Mouse (Mus musculus): ENCODE data around the gene Dclk1. TPM values are rescaled to one million over a fixed set of nuclear protein-coding genes. Genes with fewer than 3 reads are reported as not detected.

Dclk1 gene
- polyA plus RNA-seq, 1 experiment from 2014 or later: 75.0 TPM

- ATAC-seq (ENCODE audit: low read depth) (peak; percentile 42), DNase-seq (ENCODE audit: low spot score) (peak; percentile 30)
- Histone ChIP-seq H3K4me1 (ENCODE audit: control insufficient read depth, insufficient read depth, low read length) (peaks cover 10% of the 10 kb centered on the region), H3K36me3 (ENCODE audit: control insufficient read depth, insufficient read depth, low read length) (peaks cover 4% of the 10 kb centered on the region; the same call in 1 of the 2 replicates), H3K27ac (replicated peaks; ENCODE audit: low read depth, low read length) (peak overlapping the region; percentile 81), H3K9me3 (ENCODE audit: control insufficient read depth, low read length) (no peaks in the 10 kb centered on the region), H3K9ac (ENCODE audit: low read depth, low read length) (peak overlapping the region; percentile 79), H3K27me3 (replicated peaks; ENCODE audit: control insufficient read depth, insufficient read depth, low read length) (no peaks in the 10 kb centered on the region), H3K4me2 (ENCODE audit: low read depth, low read length) (peak overlapping the region; percentile 91), H3K4me3 (ENCODE audit: low read depth, low read length) (peak overlapping the region; percentile 67)
- WGBS: 3% methylated on average over 7 of the region's 8 CpGs
These were observed 900 bp downstream of the Dclk1 start for GRCm38 (mm10) chr3:55243056-55243471.

GRCm38 (mm10) chr3:55244087-55244486 lies 1.9 kb downstream of the Dclk1 start:
- Histone ChIP-seq H3K4me2 (ENCODE audit: low read depth, low read length) (peak overlapping the region; percentile 91), H3K36me3 (ENCODE audit: control insufficient read depth, insufficient read depth, low read length) (peaks cover 4% of the 10 kb centered on the region; the same call in 1 of the 2 replicates), H3K9ac (ENCODE audit: low read depth, low read length) (no peak overlapping the region), H3K27me3 (replicated peaks; ENCODE audit: control insufficient read depth, insufficient read depth, low read length) (no peaks in the 10 kb centered on the region), H3K4me3 (ENCODE audit: low read depth, low read length) (peak overlapping the region; percentile 67; the same call in 1 of the 2 replicates), H3K9me3 (ENCODE audit: control insufficient read depth, low read length) (no peaks in the 10 kb centered on the region), H3K27ac (replicated peaks; ENCODE audit: low read depth, low read length) (no peak overlapping the region), H3K4me1 (ENCODE audit: control insufficient read depth, insufficient read depth, low read length) (peaks cover 10% of the 10 kb centered on the region)
- DNase-seq (ENCODE audit: low spot score) (peak; percentile 51), ATAC-seq (ENCODE audit: low read depth) (no peak)
- WGBS: 52% methylated on average over 6 of the region's 6 CpGs

- H3K36me3 ChIP-seq (ENCODE audit: control insufficient read depth, insufficient read depth, low read length): peaks cover 4% of the 10 kb centered on the region; the same call in 1 of the 2 replicates
- no peaks in the 10 kb centered on the region for H3K27me3 ChIP-seq (replicated peaks; ENCODE audit: control insufficient read depth, insufficient read depth, low read length)
- 89% methylated on average over 12 of the region's 12 CpGs for WGBS
- no peak overlapping the region for H3K4me2 ChIP-seq (ENCODE audit: low read depth, low read length)
- no peak for DNase-seq (ENCODE audit: low spot score)
- H3K27ac ChIP-seq (replicated peaks; ENCODE audit: low read depth, low read length): no peak overlapping the region
- no peak overlapping the region for H3K4me3 ChIP-seq (ENCODE audit: low read depth, low read length)
- no peak overlapping the region for H3K9ac ChIP-seq (ENCODE audit: low read depth, low read length)
- no peak for ATAC-seq (ENCODE audit: low read depth)
- no peaks in the 10 kb centered on the region for H3K9me3 ChIP-seq (ENCODE audit: control insufficient read depth, low read length)
- H3K4me1 ChIP-seq (ENCODE audit: control insufficient read depth, insufficient read depth, low read length): peaks cover 9% of the 10 kb centered on the region
These were observed 4.6 kb downstream of the Dclk1 start for GRCm38 (mm10) chr3:55246618-55247272.

- H3K27me3 ChIP-seq (replicated peaks; ENCODE audit: control insufficient read depth, insufficient read depth, low read length): no peaks in the 10 kb centered on the region
- H3K4me1 ChIP-seq (ENCODE audit: control insufficient read depth, insufficient read depth, low read length): peaks cover 6% of the 10 kb centered on the region; the same call in 1 of the 2 replicates
- H3K9me3 ChIP-seq (ENCODE audit: control insufficient read depth, low read length): no peaks in the 10 kb centered on the region
- H3K4me2 ChIP-seq (ENCODE audit: low read depth, low read length): no peak overlapping the region
- H3K36me3 ChIP-seq (ENCODE audit: control insufficient read depth, insufficient read depth, low read length): peaks cover 12% of the 10 kb centered on the region
- no peak overlapping the region for H3K4me3 ChIP-seq (ENCODE audit: low read depth, low read length)
- H3K9ac ChIP-seq (ENCODE audit: low read depth, low read length): no peak overlapping the region
- ATAC-seq (ENCODE audit: low read depth) (no peak), DNase-seq (ENCODE audit: low spot score) (no peak)
- no peak overlapping the region for H3K27ac ChIP-seq (replicated peaks; ENCODE audit: low read depth, low read length)
- 76% methylated on average over 3 of the region's 3 CpGs for WGBS
These were observed 5.9 kb downstream of the Dclk1 start for GRCm38 (mm10) chr3:55248048-55248447.

- 68% methylated on average over 6 of the region's 6 CpGs for WGBS
- Histone ChIP-seq H3K9ac (ENCODE audit: low read depth, low read length) (no peak overlapping the region), H3K4me1 (ENCODE audit: control insufficient read depth, insufficient read depth, low read length) (peaks cover 2% of the 10 kb centered on the region; the same call in 1 of the 2 replicates), H3K4me3 (ENCODE audit: low read depth, low read length) (no peak overlapping the region), H3K27me3 (replicated peaks; ENCODE audit: control insufficient read depth, insufficient read depth, low read length) (no peaks in the 10 kb centered on the region), H3K4me2 (ENCODE audit: low read depth, low read length) (no peak overlapping the region), H3K36me3 (ENCODE audit: control insufficient read depth, insufficient read depth, low read length) (peaks cover 15% of the 10 kb centered on the region), H3K9me3 (ENCODE audit: control insufficient read depth, low read length) (no peaks in the 10 kb centered on the region), H3K27ac (replicated peaks; ENCODE audit: low read depth, low read length) (no peak overlapping the region)
- DNase-seq (ENCODE audit: low spot score): peak; percentile 47
- ATAC-seq (ENCODE audit: low read depth): peak; percentile 41; the same call in 1 of the 2 replicates
These were observed 6.3 kb downstream of the Dclk1 start for GRCm38 (mm10) chr3:55248508-55248907.

- H3K4me2 ChIP-seq (ENCODE audit: low read depth, low read length): no peak overlapping the region
- no peaks in the 10 kb centered on the region for H3K9me3 ChIP-seq (ENCODE audit: control insufficient read depth, low read length)
- H3K27me3 ChIP-seq (replicated peaks; ENCODE audit: control insufficient read depth, insufficient read depth, low read length): no peaks in the 10 kb centered on the region
- DNase-seq (ENCODE audit: low spot score) (peak; percentile 40), ATAC-seq (ENCODE audit: low read depth) (peak; percentile 53; the same call in 1 of the 2 replicates)
- 88% methylated on average over 2 of the region's 2 CpGs for WGBS
- H3K4me3 ChIP-seq (ENCODE audit: low read depth, low read length): no peak overlapping the region
- H3K9ac ChIP-seq (ENCODE audit: low read depth, low read length): no peak overlapping the region
- peaks cover 15% of the 10 kb centered on the region for H3K36me3 ChIP-seq (ENCODE audit: control insufficient read depth, insufficient read depth, low read length)
- H3K27ac ChIP-seq (replicated peaks; ENCODE audit: low read depth, low read length): no peak overlapping the region; the same call in 1 of the 2 replicates
- H3K4me1 ChIP-seq (ENCODE audit: control insufficient read depth, insufficient read depth, low read length): no peaks in the 10 kb centered on the region
These were observed 8.5 kb downstream of the Dclk1 start for GRCm38 (mm10) chr3:55250631-55251030.

- Histone ChIP-seq H3K4me2 (ENCODE audit: low read depth, low read length) (no peak overlapping the region), H3K9me3 (ENCODE audit: control insufficient read depth, low read length) (no peaks in the 10 kb centered on the region), H3K27ac (replicated peaks; ENCODE audit: low read depth, low read length) (no peak overlapping the region), H3K4me3 (ENCODE audit: low read depth, low read length) (no peak overlapping the region), H3K36me3 (ENCODE audit: control insufficient read depth, insufficient read depth, low read length) (peaks cover 5% of the 10 kb centered on the region; the same call in 1 of the 2 replicates), H3K27me3 (replicated peaks; ENCODE audit: control insufficient read depth, insufficient read depth, low read length) (no peaks in the 10 kb centered on the region), H3K9ac (ENCODE audit: low read depth, low read length) (no peak overlapping the region), H3K4me1 (ENCODE audit: control insufficient read depth, insufficient read depth, low read length) (no peaks in the 10 kb centered on the region)
- DNase-seq (ENCODE audit: low spot score): no peak
- 72% methylated on average over 7 of the region's 7 CpGs for WGBS
- ATAC-seq (ENCODE audit: low read depth): no peak
These were observed 18.0 kb downstream of the Dclk1 start for GRCm38 (mm10) chr3:55260139-55260538.

- Histone ChIP-seq H3K4me3 (ENCODE audit: low read depth, low read length) (no peak overlapping the region), H3K27ac (replicated peaks; ENCODE audit: low read depth, low read length) (no peak overlapping the region), H3K9ac (ENCODE audit: low read depth, low read length) (no peak overlapping the region), H3K4me2 (ENCODE audit: low read depth, low read length) (no peak overlapping the region), H3K4me1 (ENCODE audit: control insufficient read depth, insufficient read depth, low read length) (no peaks in the 10 kb centered on the region), H3K27me3 (replicated peaks; ENCODE audit: control insufficient read depth, insufficient read depth, low read length) (no peaks in the 10 kb centered on the region), H3K36me3 (ENCODE audit: control insufficient read depth, insufficient read depth, low read length) (no peaks in the 10 kb centered on the region), H3K9me3 (ENCODE audit: control insufficient read depth, low read length) (no peaks in the 10 kb centered on the region)
- no peak for ATAC-seq (ENCODE audit: low read depth)
- WGBS: 90% methylated on average over 5 of the region's 5 CpGs
- DNase-seq (ENCODE audit: low spot score): no peak
These were observed 23.9 kb downstream of the Dclk1 start for GRCm38 (mm10) chr3:55266091-55266490.

- ATAC-seq (ENCODE audit: low read depth): peak; percentile 50; the same call in 1 of the 2 replicates
These were observed 27.6 kb downstream of the Dclk1 start for GRCm38 (mm10) chr3:55269802-55270201.

More at GRCm38 (mm10) chr3:55269802-55270201, 27.6 kb downstream of the Dclk1 start:
- Histone ChIP-seq H3K9ac (ENCODE audit: low read depth, low read length) (no peak overlapping the region), H3K36me3 (ENCODE audit: control insufficient read depth, insufficient read depth, low read length) (no peaks in the 10 kb centered on the region), H3K27me3 (replicated peaks; ENCODE audit: control insufficient read depth, insufficient read depth, low read length) (no peaks in the 10 kb centered on the region), H3K4me3 (ENCODE audit: low read depth, low read length) (no peak overlapping the region), H3K4me2 (ENCODE audit: low read depth, low read length) (no peak overlapping the region), H3K4me1 (ENCODE audit: control insufficient read depth, insufficient read depth, low read length) (no peaks in the 10 kb centered on the region), H3K9me3 (ENCODE audit: control insufficient read depth, low read length) (no peaks in the 10 kb centered on the region), H3K27ac (replicated peaks; ENCODE audit: low read depth, low read length) (no peak overlapping the region)
- WGBS: 83% methylated on average over 4 of the region's 4 CpGs
- DNase-seq (ENCODE audit: low spot score): no peak

Data from embryonic facial prominence, embryonic 14.5 days (tissue).